Mouse (Mus musculus) embryonic facial prominence, embryonic 15.5 days (tissue): ENCODE data around the gene Armc7. TPM values are rescaled to one million over a fixed set of nuclear protein-coding genes. Genes with fewer than 3 reads are reported as not detected.

ENCODE experiments used
- ATAC-seq: fragments of 200-750 bp; cut with Nextera tagmentation; 2 replicates; pipeline ENCODE4 v1.8.0; 2017; ENCODE audit warnings: low read depth, moderate TSS enrichment; ENCODE audit not compliant: insufficient number of reproducible peaks, low FRiP score, low TSS enrichment
- H3K27ac ChIP-seq: fragments of 300-500 bp; sonication (generic); replicated peaks from 2 replicates; pipeline ENCODE4 v1.5.1; 2015; ENCODE audit warnings: mild to moderate bottlenecking, inconsistent platforms
- H3K27me3 ChIP-seq: fragments of 300-500 bp; sonication (generic); 2 replicates; pipeline ENCODE4 v1.6.1; 2015; ENCODE audit warnings: inconsistent platforms
- H3K36me3 ChIP-seq: fragments of 300-500 bp; sonication (generic); 2 replicates; pipeline ENCODE4 v1.6.1; 2015; ENCODE audit warnings: mild to moderate bottlenecking, inconsistent platforms
- H3K4me1 ChIP-seq: fragments of 300-500 bp; sonication (generic); 2 replicates; pipeline ENCODE4 v1.6.1; 2015; ENCODE audit warnings: inconsistent platforms
- H3K4me2 ChIP-seq: fragments of 300-500 bp; sonication (generic); replicated peaks from 2 replicates; pipeline ENCODE4 v1.6.1; 2015; ENCODE audit warnings: mild to moderate bottlenecking, inconsistent platforms
- H3K4me3 ChIP-seq: fragments of 300-500 bp; sonication (generic); replicated peaks from 2 replicates; pipeline ENCODE4 v1.5.1; 2015; ENCODE audit warnings: mild to moderate bottlenecking, inconsistent platforms
- H3K9ac ChIP-seq: fragments of 300-500 bp; sonication (generic); 2 replicates; pipeline ENCODE4 v1.6.1; 2015; ENCODE audit warnings: inconsistent platforms
- H3K9me3 ChIP-seq: fragments of 300-500 bp; sonication (generic); replicated peaks from 2 replicates; pipeline ENCODE4 v1.6.1; 2016; ENCODE audit warnings: inconsistent platforms
- WGBS: fragments of 180-500 bp; shearing (Covaris S2); methylation state at CpG from one replicate; pipeline ENCODE4 v1.1.7; 2015; 5-methylcytosine and 5-hydroxymethylcytosine counted together
- polyA plus RNA-seq: library from polyadenylated mRNA; unstranded; fragments of >200 nt; fragmentation: Nextera tagmentation; extraction: Ambion mirVana; gene quantifications from 2 replicates; pipeline ENCODE4 v1.2.1, GENCODE M21; 2015

Armc7 gene
- polyA plus RNA-seq: 8.9 and 9.8 TPM in 2 replicates

- Histone ChIP-seq H3K4me2 (peak within 1 kb of the TSS; percentile 90), H3K27me3 (no peaks in the 10 kb centered on the region), H3K27ac (peak within 1 kb of the TSS; percentile 83), H3K4me3 (peak within 1 kb of the TSS; percentile 84), H3K9me3 (no peaks in the 10 kb centered on the region), H3K4me1 (peaks cover 35% of the 10 kb centered on the region), H3K9ac (peak within 1 kb of the TSS; percentile 71), H3K36me3 (peaks cover 5% of the 10 kb centered on the region; the same call in 1 of the 2 replicates)
- WGBS: 2% methylated on average over 26 of the region's 26 CpGs
- peak; percentile 96 for ATAC-seq
Measured at GRCm38 (mm10) chr11:115475025-115475757, at the start of gene Armc7. Gene Armc7 (plus strand): TSS chr11:115475667.

DNA sequence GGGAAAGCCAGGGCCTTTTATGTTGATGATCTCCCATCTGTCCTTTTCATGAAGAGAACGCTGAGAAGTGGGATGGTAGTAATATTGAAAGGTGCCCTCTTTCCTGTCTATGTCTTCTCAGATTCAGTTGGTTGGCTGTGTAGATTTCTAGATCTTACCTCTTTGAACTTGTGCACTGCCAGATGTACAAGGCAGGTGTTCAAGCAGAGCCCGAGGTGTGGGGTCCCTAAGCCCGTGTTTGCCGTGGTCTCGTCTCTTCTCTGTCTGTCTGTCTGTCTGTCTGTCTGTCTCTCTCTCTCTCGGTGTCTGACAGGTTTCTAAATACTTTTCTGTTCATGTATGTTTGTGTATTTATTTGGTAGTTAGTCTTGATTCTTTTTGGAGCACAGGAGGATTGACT is 49.8 kb upstream of the Armc7 start:
- 82% methylated on average over 6 of the region's 6 CpGs for WGBS
- no peak overlapping the region for H3K27ac ChIP-seq
- no peak overlapping the region for H3K4me2 ChIP-seq
- ATAC-seq: no peak
- peaks cover 41% of the 10 kb centered on the region for H3K36me3 ChIP-seq
- no peaks in the 10 kb centered on the region for H3K9me3 ChIP-seq
- no peak overlapping the region for H3K9ac ChIP-seq
- no peak overlapping the region for H3K4me3 ChIP-seq
- H3K4me1 ChIP-seq: peaks cover 29% of the 10 kb centered on the region
- no peaks in the 10 kb centered on the region for H3K27me3 ChIP-seq

DNA sequence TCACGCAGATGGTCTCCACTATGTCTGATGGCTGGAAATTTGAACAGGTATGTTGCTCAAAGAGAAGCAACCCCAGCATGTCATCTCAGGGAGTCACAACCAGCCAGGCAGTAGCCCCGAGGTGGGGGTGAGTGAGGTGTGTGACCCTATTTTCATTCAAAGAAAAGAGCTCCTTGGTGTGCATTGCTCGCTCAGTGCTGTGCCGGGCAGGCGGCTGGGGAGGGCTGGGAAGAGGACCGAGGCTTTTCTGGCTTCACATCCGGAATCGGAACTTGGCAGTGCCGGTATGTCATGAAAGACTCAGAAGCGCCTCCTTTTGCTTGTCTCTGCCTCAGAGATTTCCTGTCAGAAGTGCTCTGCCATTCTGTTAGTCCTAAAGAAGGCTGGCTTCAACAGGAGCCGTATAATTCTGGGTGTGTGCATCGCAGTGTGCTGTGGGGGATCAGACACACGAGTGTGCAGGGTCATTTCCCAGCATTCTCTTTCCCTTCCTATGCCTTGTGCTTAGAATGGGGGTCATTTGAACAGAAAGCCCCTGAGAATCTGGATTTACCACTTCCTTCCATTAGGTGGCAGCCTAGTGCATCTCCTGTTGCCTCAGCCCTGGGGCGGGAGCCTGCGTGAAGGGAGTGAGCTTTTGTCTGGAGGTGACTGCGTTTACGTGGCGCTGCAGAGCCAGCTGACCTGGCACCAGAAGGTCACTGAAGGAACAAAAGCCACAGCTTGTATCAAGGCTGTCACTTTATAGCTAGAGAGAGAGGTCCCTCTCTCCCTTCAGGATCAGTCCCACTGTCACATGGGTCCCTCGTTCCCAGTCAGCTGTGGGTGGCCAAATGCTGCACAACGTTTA is 47.8 kb upstream of the Armc7 start:
- Histone ChIP-seq H3K9me3 (no peaks in the 10 kb centered on the region), H3K4me2 (0 out of 2 replicates have a peak overlapping the region, but pooled peaks have one; percentile 15), H3K9ac (no peak overlapping the region), H3K27ac (no peak overlapping the region), H3K36me3 (peaks cover 61% of the 10 kb centered on the region), H3K27me3 (no peaks in the 10 kb centered on the region), H3K4me1 (peaks cover 10% of the 10 kb centered on the region; the same call in 1 of the 2 replicates), H3K4me3 (0 out of 2 replicates have a peak overlapping the region, but pooled peaks have one; percentile 9)
- peak; percentile 58; the same call in 1 of the 2 replicates for ATAC-seq
- 36% methylated on average over 20 of the region's 20 CpGs for WGBS

DNA sequence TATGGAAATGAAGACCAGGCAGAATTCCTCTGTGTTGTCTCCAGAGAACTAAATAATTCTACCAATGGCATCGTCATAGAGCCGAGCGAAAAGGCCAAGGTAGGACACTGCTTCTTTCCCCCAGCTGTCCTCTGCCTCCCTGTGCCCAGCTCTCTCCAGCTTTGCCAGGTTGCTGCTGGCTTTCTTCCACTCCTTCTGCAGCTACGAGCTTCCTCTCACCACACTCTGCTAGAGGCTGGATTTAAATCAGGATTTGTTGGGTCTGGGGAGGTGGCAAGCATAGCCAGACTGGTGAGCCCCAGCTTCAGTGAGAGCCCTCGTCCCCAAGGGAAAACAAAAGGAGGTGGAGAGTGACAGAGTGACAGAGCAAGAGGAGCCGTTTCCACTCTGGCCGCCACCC is 46.2 kb upstream of the Armc7 start:
- 88% methylated on average over 7 of the region's 7 CpGs for WGBS
- Histone ChIP-seq H3K27me3 (no peaks in the 10 kb centered on the region), H3K36me3 (peaks cover 61% of the 10 kb centered on the region), H3K4me2 (no peak overlapping the region), H3K9me3 (no peaks in the 10 kb centered on the region), H3K4me1 (peaks cover 10% of the 10 kb centered on the region; the same call in 1 of the 2 replicates), H3K27ac (no peak overlapping the region), H3K9ac (no peak overlapping the region), H3K4me3 (no peak overlapping the region)
- no peak for ATAC-seq

DNA sequence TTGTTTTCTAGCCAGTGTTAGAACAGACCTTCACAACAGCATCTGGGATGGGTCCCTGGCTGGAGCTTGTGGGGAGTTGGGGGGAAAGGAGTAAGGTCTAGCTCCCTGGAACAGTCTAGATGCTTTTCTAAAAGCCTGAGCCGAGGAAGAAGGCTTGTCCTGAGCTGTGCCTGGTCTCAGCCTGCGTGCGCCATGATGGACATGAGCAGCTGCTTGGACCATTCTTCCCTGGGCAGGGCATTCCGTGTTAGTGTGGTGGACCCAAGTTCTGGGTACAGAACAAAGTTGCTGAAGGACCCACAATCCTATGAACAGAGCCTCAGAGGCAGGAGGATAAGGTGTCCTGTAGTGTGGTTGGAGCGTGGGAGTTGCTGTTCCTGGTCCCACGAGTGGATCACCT is 44.9 kb upstream of the Armc7 start:
- Histone ChIP-seq H3K4me3 (no peak overlapping the region), H3K9ac (no peak overlapping the region), H3K4me1 (peaks cover 15% of the 10 kb centered on the region), H3K36me3 (peaks cover 50% of the 10 kb centered on the region), H3K4me2 (no peak overlapping the region), H3K27ac (no peak overlapping the region), H3K9me3 (no peaks in the 10 kb centered on the region), H3K27me3 (no peaks in the 10 kb centered on the region)
- no peak for ATAC-seq
- 80% methylated on average over 6 of the region's 6 CpGs for WGBS

DNA sequence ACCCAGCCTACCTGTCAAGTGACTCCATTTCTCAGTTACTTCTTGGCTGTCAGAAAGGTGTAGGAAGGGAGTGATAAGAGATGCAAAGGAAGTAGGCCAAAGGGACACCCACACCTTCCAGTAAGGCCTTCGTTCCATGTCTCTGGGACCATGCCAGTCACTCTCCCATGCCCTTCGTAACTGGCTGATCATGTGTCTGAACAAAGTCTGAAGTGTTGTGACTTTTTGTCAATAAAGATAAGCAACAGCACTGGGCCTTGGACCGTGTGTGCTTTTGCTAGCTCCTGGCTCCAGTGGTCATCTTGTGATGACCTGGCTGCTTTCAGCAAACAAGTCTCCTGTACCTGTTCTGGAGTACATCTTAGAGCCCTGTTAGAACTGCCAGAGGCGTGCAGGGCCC is 42.7 kb upstream of the Armc7 start:
- H3K4me2 ChIP-seq: no peak overlapping the region
- no peak for ATAC-seq

GRCm38 (mm10) chr11:115433342-115433741 is 42.1 kb upstream of the Armc7 start:
- H3K4me1 ChIP-seq: peaks cover 14% of the 10 kb centered on the region
- no peak overlapping the region for H3K4me3 ChIP-seq
- WGBS: 81% methylated on average over 6 of the region's 6 CpGs
- no peak overlapping the region for H3K27ac ChIP-seq
- H3K27me3 ChIP-seq: no peaks in the 10 kb centered on the region
- no peaks in the 10 kb centered on the region for H3K9me3 ChIP-seq
- no peak overlapping the region for H3K4me2 ChIP-seq
- no peak overlapping the region for H3K9ac ChIP-seq
- ATAC-seq: no peak
- H3K36me3 ChIP-seq: peaks cover 39% of the 10 kb centered on the region

More for the DNA sequence above, 42.7 kb upstream of the Armc7 start:
- Histone ChIP-seq H3K36me3 (peaks cover 39% of the 10 kb centered on the region), H3K4me3 (no peak overlapping the region), H3K9ac (no peak overlapping the region), H3K27ac (no peak overlapping the region), H3K27me3 (no peaks in the 10 kb centered on the region), H3K9me3 (no peaks in the 10 kb centered on the region), H3K4me1 (peaks cover 17% of the 10 kb centered on the region)
- WGBS: 79% methylated on average over 4 of the region's 4 CpGs

GRCm38 (mm10) chr11:115435596-115436337 is 39.7 kb upstream of the Armc7 start:
- WGBS: 4% methylated on average over 31 of the region's 31 CpGs
- Histone ChIP-seq H3K9ac (peak overlapping the region; percentile 15; the same call in 1 of the 2 replicates), H3K4me3 (peak overlapping the region; percentile 32), H3K27ac (no peak overlapping the region), H3K4me2 (peak overlapping the region; percentile 57), H3K27me3 (no peaks in the 10 kb centered on the region), H3K36me3 (peaks cover 22% of the 10 kb centered on the region), H3K4me1 (peaks cover 14% of the 10 kb centered on the region), H3K9me3 (no peaks in the 10 kb centered on the region)
- ATAC-seq: no peak

DNA sequence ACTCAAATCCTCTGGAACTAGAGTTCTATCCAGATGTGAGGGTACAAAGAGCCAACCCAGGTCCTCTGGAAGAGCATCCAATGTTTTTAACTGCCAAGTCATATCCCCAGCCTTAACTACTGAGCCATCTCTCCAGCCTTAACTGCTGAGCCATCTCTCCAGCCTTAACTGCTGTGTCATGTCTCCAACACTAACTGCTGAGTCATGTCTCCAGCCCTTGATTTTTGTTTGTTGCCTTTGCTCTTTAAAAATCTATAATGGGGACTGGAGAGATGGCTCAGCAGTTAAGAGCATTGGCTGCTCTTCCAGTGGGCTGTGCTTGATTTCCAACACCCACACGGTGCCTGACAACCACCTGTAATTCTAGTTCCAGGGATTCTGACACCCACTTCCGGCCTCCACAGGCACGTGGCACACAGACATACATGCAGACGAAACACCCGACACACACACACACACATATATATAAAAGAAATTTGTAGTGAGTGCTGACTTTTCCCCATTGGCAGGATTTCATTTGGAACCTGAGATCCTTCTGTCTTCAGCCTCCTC is 37.8 kb upstream of the Armc7 start:
- ATAC-seq: no peak
- Histone ChIP-seq H3K27ac (no peak overlapping the region), H3K4me3 (no peak overlapping the region), H3K9ac (no peak overlapping the region), H3K9me3 (no peaks in the 10 kb centered on the region), H3K36me3 (peaks cover 4% of the 10 kb centered on the region; the same call in 1 of the 2 replicates), H3K4me1 (peaks cover 20% of the 10 kb centered on the region), H3K27me3 (no peaks in the 10 kb centered on the region), H3K4me2 (no peak overlapping the region)
- 63% methylated on average over 5 of the region's 5 CpGs for WGBS

DNA sequence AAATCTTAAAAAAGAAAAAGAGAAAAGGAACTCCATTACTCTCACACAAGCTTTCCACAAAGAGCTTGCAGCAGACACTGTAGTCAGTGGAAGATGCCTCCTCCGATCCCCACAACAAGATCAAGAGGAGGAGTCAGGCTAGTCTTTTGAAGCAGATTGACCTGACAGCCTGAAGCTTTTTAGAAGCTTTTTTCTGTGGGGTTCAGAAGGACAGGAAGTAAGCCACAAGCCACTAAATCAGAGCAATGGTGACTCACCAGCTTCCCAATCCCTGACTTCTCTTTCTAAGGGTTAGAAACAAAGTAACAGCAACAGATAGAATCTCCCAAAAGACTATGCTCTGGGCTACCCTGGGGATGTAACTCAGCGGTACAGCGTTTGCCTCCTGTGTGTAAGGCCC is 36.1 kb upstream of the Armc7 start:
- H3K9me3 ChIP-seq: no peaks in the 10 kb centered on the region
- H3K36me3 ChIP-seq: no peaks in the 10 kb centered on the region
- H3K9ac ChIP-seq: no peak overlapping the region
- peaks cover 20% of the 10 kb centered on the region for H3K4me1 ChIP-seq
- H3K27me3 ChIP-seq: no peaks in the 10 kb centered on the region
- H3K4me3 ChIP-seq: no peak overlapping the region
- H3K4me2 ChIP-seq: no peak overlapping the region
- WGBS: 83% methylated on average over 3 of the region's 3 CpGs
- no peak for ATAC-seq
- no peak overlapping the region for H3K27ac ChIP-seq
